Mouse (Mus musculus) heart, embryonic 15.5 days (tissue): ENCODE data around the gene Trpm5. TPM values are rescaled to one million over a fixed set of nuclear protein-coding genes. Genes with fewer than 3 reads are reported as not detected.

Experiments
- ATAC-seq: fragments of 200-750 bp; cut with Nextera tagmentation; replicated peaks from 2 replicates; pipeline ENCODE4 v1.8.0; 2017; ENCODE audit warnings: low read depth, moderate TSS enrichment; ENCODE audit not compliant: insufficient number of reproducible peaks, insufficient read depth, low FRiP score
- H3K27ac ChIP-seq: fragments of 300-500 bp; sonication (generic); 2 replicates; pipeline ENCODE4 v1.5.1; 2015; ENCODE audit warnings: mild to moderate bottlenecking, inconsistent platforms
- H3K27me3 ChIP-seq: fragments of 300-500 bp; sonication (generic); 2 replicates; pipeline ENCODE4 v1.6.1; 2015; ENCODE audit warnings: inconsistent platforms
- H3K36me3 ChIP-seq: fragments of 300-500 bp; sonication (generic); 2 replicates; pipeline ENCODE4 v1.6.1; 2015; ENCODE audit warnings: mild to moderate bottlenecking, inconsistent platforms
- H3K4me1 ChIP-seq: fragments of 300-500 bp; sonication (generic); replicated peaks from 2 replicates; pipeline ENCODE4 v1.6.1; 2015; ENCODE audit warnings: inconsistent platforms
- H3K4me2 ChIP-seq: fragments of 300-500 bp; sonication (generic); 2 replicates; pipeline ENCODE4 v1.6.1; 2015; ENCODE audit warnings: inconsistent platforms, mild to moderate bottlenecking, moderate library complexity
- H3K4me3 ChIP-seq: fragments of 300-500 bp; sonication (generic); 2 replicates; pipeline ENCODE4 v1.5.1; 2015; ENCODE audit warnings: mild to moderate bottlenecking, inconsistent platforms
- H3K9ac ChIP-seq: fragments of 300-500 bp; sonication (generic); 2 replicates; pipeline ENCODE4 v1.6.1; 2015; ENCODE audit warnings: mild to moderate bottlenecking, inconsistent platforms
- H3K9me3 ChIP-seq: fragments of 300-500 bp; sonication (generic); replicated peaks from 2 replicates; pipeline ENCODE4 v1.6.1; 2016; ENCODE audit warnings: inconsistent platforms
- WGBS: fragments of 180-500 bp; shearing (Covaris S2); methylation state at CpG from one replicate; pipeline ENCODE4 v1.1.7; 2015; ENCODE audit warnings: mixed read lengths; 5-methylcytosine and 5-hydroxymethylcytosine counted together
- polyA plus RNA-seq: library from polyadenylated mRNA; unstranded; fragments of >200 nt; fragmentation: Nextera tagmentation; extraction: Ambion mirVana; gene quantifications from 2 replicates; pipeline ENCODE4 v1.2.1, GENCODE M21; 2015

Gene Trpm5
- polyA plus RNA-seq, 1 experiment from 2014 or later, result 3.8 TPM

DNA sequence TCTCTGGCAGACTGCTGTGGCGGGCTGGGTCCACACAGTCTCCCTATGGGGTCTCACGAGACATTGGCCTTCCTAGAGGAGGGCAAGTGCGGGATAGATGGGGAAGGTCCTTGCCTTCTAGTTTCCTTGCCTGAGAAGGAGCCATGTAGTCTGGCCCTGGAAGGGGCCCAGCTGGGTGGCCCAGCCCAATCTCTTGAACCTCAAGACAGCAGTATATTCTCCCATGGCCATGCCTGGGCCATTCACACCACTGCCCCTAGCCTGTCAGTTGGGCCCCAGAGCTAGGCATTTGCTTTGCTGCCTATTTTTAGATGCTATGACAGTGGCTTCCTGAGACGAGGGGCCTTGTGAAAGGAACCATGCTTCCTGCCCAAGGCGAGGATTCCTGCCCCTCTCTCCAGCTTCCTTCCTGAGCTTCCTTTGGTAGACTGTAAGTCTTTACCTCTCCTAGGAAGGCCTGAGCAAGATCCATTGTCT lies 36.2 kb downstream of the Trpm5 start:
- Histone ChIP-seq H3K27me3 (no peaks in the 10 kb centered on the region), H3K9ac (peak overlapping the region; percentile 28), H3K4me2 (peak overlapping the region; percentile 85), H3K36me3 (peaks cover 24% of the 10 kb centered on the region), H3K4me3 (peak overlapping the region; percentile 9; the same call in 1 of the 2 replicates), H3K9me3 (no peaks in the 10 kb centered on the region), H3K4me1 (peaks cover 83% of the 10 kb centered on the region), H3K27ac (peak overlapping the region; percentile 96)
- peak; percentile 57 for ATAC-seq
- WGBS, result 12% methylated on average over 5 of the region's 5 CpGs

DNA sequence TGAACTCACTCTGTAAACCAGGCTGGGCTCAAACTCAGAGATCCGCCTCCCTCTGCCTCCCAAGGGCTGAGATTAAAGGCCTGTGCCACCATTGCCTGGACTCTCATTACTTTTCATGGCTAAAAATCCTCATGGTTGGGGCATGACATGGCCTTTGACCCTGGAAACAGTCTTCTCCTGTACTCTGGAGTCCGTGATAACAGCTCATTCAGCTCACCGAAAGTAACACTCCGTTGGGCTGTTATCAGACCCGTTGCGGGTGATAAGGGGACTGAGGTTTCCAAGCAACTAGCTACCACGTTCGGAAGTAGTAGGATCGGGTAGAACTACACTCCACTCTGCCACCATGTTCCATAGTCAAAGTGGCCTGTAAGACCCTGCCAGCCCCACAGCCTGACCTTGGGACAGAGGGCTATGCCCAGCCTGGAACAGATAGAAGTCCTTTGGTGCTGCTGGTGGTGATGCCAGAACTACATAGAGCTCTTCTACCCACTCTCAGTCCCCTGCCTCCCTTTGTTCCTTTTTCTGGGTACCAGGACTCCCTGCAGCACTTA lies 36.7 kb downstream of the Trpm5 start:
- H3K4me2 ChIP-seq, result peak overlapping the region; percentile 85
- H3K9ac ChIP-seq, result peak overlapping the region; percentile 28
- H3K4me3 ChIP-seq, result peak overlapping the region; percentile 9
- 14% methylated on average over 9 of the region's 9 CpGs for WGBS
- no peaks in the 10 kb centered on the region for H3K9me3 ChIP-seq
- ATAC-seq, result no peak
- peak overlapping the region; percentile 96 for H3K27ac ChIP-seq
- peaks cover 19% of the 10 kb centered on the region for H3K36me3 ChIP-seq
- peaks cover 83% of the 10 kb centered on the region for H3K4me1 ChIP-seq
- H3K27me3 ChIP-seq, result no peaks in the 10 kb centered on the region

DNA sequence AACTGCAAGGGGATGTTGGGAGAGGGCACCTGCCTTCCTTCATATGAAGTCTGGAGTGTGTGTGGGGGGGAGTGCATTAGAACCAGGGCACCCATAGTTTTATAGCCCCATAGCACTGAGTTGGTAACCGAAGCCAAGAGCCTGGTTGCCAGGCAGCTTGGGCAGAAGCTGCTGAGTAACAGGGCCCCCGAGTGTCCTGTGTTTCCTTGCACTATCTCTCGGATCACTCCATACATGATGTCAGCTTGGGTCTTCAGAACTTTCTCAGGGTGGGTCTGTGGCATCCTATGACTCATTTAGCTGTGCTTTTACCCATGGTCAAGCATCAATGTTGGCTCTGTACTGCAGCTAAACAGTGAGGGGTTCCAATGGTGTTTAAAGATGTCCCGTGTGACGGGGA lies 37.4 kb downstream of the Trpm5 start:
- H3K36me3 ChIP-seq, result peaks cover 12% of the 10 kb centered on the region
- 57% methylated on average over 5 of the region's 5 CpGs for WGBS

DNA sequence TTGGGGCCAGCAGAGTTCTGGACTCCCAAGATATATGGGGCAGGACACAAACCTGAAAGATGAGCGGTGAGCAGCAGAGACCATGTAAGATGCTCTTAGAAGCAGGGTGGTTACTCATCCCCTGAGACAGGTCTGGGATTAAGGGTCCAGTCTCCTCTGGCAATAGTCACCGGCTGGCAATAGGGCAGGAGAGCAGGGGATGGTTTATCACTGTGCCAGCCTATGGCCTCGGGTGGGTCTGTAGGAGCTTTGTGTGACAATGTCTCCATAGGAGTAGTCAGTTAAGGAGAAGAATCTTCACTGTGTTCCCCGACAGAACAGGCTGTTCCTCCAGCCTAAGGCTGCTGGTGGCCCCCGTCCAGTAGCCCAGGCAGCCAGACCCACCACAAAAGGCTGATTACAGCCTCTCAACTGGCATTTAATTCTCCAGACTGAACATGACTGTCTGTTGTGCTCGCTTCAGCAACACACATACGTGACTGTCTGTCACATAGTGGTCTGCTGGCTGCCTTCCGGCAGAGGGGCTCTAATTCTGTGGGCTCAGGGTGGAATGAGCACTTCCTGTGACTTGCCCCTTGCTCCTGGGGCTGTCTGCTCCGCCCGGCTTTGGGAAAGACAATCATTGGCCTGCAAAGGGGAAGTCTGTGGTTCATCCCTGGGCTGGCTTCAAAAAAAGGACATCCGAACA lies 38.8 kb downstream of the Trpm5 start:
- ATAC-seq, result no peak
- Histone ChIP-seq H3K27me3 (no peaks in the 10 kb centered on the region), H3K4me3 (peak overlapping the region; percentile 78), H3K27ac (peak overlapping the region; percentile 96), H3K9me3 (no peaks in the 10 kb centered on the region), H3K4me1 (peaks cover 76% of the 10 kb centered on the region), H3K9ac (peak overlapping the region; percentile 93), H3K4me2 (peak overlapping the region; percentile 85), H3K36me3 (peaks cover under 1% of the 10 kb centered on the region; the same call in 1 of the 2 replicates)
- 49% methylated on average over 11 of the region's 11 CpGs for WGBS

More for the DNA sequence above, 37.4 kb downstream of the Trpm5 start:
- no peaks in the 10 kb centered on the region for H3K27me3 ChIP-seq
- ATAC-seq, result no peak
- peak overlapping the region; percentile 9 for H3K4me3 ChIP-seq
- no peak overlapping the region for H3K9ac ChIP-seq
- peak overlapping the region; percentile 96 for H3K27ac ChIP-seq
- H3K9me3 ChIP-seq, result no peaks in the 10 kb centered on the region
- peak overlapping the region; percentile 85 for H3K4me2 ChIP-seq
- peaks cover 76% of the 10 kb centered on the region for H3K4me1 ChIP-seq

GRCm38 (mm10) chr7:143055001-143055400 lies 39.4 kb downstream of the Trpm5 start:
- Histone ChIP-seq H3K27me3 (no peaks in the 10 kb centered on the region), H3K9me3 (no peaks in the 10 kb centered on the region), H3K4me2 (peak overlapping the region; percentile 85), H3K4me1 (peaks cover 75% of the 10 kb centered on the region), H3K4me3 (peak overlapping the region; percentile 78), H3K9ac (peak overlapping the region; percentile 93), H3K27ac (peak overlapping the region; percentile 96), H3K36me3 (no peaks in the 10 kb centered on the region; the same call in 1 of the 2 replicates)
- 68% methylated on average over 3 of the region's 3 CpGs for WGBS
- ATAC-seq, result no peak

DNA sequence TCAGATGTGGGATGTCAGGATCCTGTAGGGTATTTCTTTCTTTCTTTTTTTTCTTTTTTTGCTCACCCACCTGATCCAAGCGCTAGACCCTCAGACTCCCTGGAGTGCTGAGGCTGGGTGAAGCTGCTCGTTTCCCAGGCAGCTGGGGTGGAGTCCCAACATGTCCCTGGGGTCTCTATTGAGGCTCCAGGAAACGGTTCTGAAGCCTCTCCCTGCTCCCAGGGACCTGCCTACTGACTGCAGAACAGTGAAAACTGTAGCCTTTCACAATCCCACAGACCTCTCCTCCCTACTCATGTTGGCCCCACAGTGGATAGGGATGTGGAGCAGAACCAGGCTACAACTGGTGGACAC lies 39.9 kb downstream of the Trpm5 start:
- Histone ChIP-seq H3K9ac (peak overlapping the region; percentile 93), H3K27ac (peak overlapping the region; percentile 96), H3K4me2 (peak overlapping the region; percentile 85), H3K9me3 (no peaks in the 10 kb centered on the region), H3K27me3 (no peaks in the 10 kb centered on the region), H3K4me3 (peak overlapping the region; percentile 78), H3K4me1 (peaks cover 76% of the 10 kb centered on the region), H3K36me3 (no peaks in the 10 kb centered on the region; the same call in 1 of the 2 replicates)
- no peak for ATAC-seq
- WGBS, result 34% methylated on average over 3 of the region's 3 CpGs

- Histone ChIP-seq H3K27me3 (no peaks in the 10 kb centered on the region), H3K4me3 (peak overlapping the region; percentile 78), H3K9ac (peak overlapping the region; percentile 93), H3K36me3 (no peaks in the 10 kb centered on the region), H3K27ac (peak overlapping the region; percentile 96), H3K9me3 (no peaks in the 10 kb centered on the region), H3K4me2 (peak overlapping the region; percentile 85), H3K4me1 (peaks cover 76% of the 10 kb centered on the region)
- 18% methylated on average over 11 of the region's 11 CpGs for WGBS
- no peak for ATAC-seq
Measured at GRCm38 (mm10) chr7:143053961-143054611, 40.4 kb downstream of the Trpm5 start.

- H3K36me3 ChIP-seq, result no peaks in the 10 kb centered on the region
- H3K9ac ChIP-seq, result peak overlapping the region; percentile 93
- H3K9me3 ChIP-seq, result no peaks in the 10 kb centered on the region
- H3K27ac ChIP-seq, result peak overlapping the region; percentile 96
- peak overlapping the region; percentile 85 for H3K4me2 ChIP-seq
- H3K27me3 ChIP-seq, result no peaks in the 10 kb centered on the region
- peak overlapping the region; percentile 78 for H3K4me3 ChIP-seq
- H3K4me1 ChIP-seq, result peaks cover 68% of the 10 kb centered on the region
- ATAC-seq, result peak; percentile 53
- under 1% methylated on average over 46 of the region's 46 CpGs for WGBS
Measured at GRCm38 (mm10) chr7:143053008-143053899, 41.2 kb downstream of the Trpm5 start.

DNA sequence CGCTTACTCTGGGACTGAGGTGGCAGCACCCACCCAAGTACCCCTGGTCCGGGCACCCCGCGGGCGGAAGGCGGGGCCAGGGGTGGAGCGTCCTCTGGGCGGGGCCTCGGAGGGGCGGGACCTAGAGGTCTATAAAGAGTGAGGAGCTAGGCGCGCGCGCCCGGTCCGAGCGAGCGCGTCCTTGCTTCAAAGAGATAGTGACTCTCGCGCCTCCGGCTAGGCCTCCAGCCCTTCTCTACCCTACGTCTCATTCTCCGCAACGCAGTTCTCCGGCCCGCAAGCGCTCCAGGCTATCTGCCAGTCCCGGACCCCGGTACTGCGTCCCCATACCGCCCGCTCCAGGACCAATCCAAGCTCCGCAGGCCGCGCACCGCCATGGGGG lies 41.8 kb downstream of the Trpm5 start, which contains the start of gene Cd81:
Gene Cd81 (plus strand): TSS at position 114 of the 382 bp plus-strand sequence.
- WGBS, result under 1% methylated on average over 36 of the region's 37 CpGs
- H3K4me2 ChIP-seq, result peak within 1 kb of the TSS; percentile 85

DNA sequence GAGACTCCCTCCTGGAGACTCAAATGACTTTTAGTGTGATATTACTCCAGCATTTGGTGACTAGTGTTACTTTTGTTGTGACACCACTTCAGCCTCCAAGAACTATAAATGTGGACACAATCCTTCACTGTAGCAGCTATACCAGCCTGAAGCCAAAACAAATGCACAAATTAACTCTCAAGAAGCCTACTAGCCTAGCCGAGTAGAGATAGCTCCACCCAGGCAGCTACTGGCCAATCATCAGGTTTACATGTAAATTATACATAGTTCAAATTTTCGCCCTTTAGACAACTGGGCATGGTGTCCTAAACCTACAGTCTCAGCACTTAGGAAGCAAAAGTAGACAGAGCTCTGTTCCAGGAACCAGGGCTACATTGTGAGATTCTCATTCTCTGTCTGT lies 43.1 kb downstream of the Trpm5 start:
- 50% methylated on average over 2 of the region's 2 CpGs for WGBS
- Histone ChIP-seq H3K4me3 (no peak overlapping the region), H3K4me2 (no peak overlapping the region), H3K27ac (0 out of 2 replicates have a peak overlapping the region, but pooled peaks have one; percentile 5), H3K27me3 (no peaks in the 10 kb centered on the region), H3K4me1 (peaks cover 49% of the 10 kb centered on the region), H3K36me3 (no peaks in the 10 kb centered on the region), H3K9ac (no peak overlapping the region), H3K9me3 (no peaks in the 10 kb centered on the region)
- ATAC-seq, result no peak

More for the DNA sequence above, 41.8 kb downstream of the Trpm5 start, which contains the start of gene Cd81:
- peak; percentile 77 for ATAC-seq
- Histone ChIP-seq H3K9me3 (no peaks in the 10 kb centered on the region), H3K9ac (peak within 1 kb of the TSS; percentile 93), H3K27ac (peak within 1 kb of the TSS; percentile 96), H3K4me3 (peak within 1 kb of the TSS; percentile 78), H3K27me3 (no peaks in the 10 kb centered on the region), H3K36me3 (no peaks in the 10 kb centered on the region), H3K4me1 (peaks cover 62% of the 10 kb centered on the region)
